Mouse (Mus musculus) C2C12 (cell line): Measurements from ENCODE around the gene Tmed1.

ENCODE experiments used
- CEBPB ChIP-seq: IDR thresholded peaks from one replicate; pipeline ENCODE4 v1.6.1; 2011; ENCODE audit warnings: low read depth, mild to moderate bottlenecking, control low read depth, moderate library complexity
- CTCF ChIP-seq: IDR thresholded peaks from one replicate; pipeline ENCODE4 v1.5.1; 2011; ENCODE audit not compliant: control insufficient read depth, insufficient read depth, insufficient read length
- MAX ChIP-seq: IDR thresholded peaks from one replicate; pipeline ENCODE4 v1.6.1; 2011; ENCODE audit warnings: mild to moderate bottlenecking, control low read depth
- MYOD1 ChIP-seq: IDR thresholded peaks from one replicate; pipeline ENCODE4 v1.6.1; 2011; ENCODE audit warnings: low read depth; ENCODE audit not compliant: control insufficient read depth, insufficient read length
- MYOG ChIP-seq: IDR thresholded peaks from one replicate; pipeline ENCODE4 v1.6.1; 2011; ENCODE audit not compliant: control insufficient read depth, insufficient read length; ENCODE audit errors: extremely low read depth

GRCm38 (mm10) chr9:21503352-21503751 is 6.7 kb downstream of the Tmed1 start:
- TF ChIP-seq CTCF, result no peak
- no peak for TF ChIP-seq MAX
- TF ChIP-seq CEBPB, result no peak
- TF ChIP-seq MYOG, result no peak
- no peak for TF ChIP-seq MYOD1
